Mouse (Mus musculus) layer of hippocampus, adult 9-11 months (tissue): ENCODE measurements around the gene Phc1.
"Not testable (repeated sequence)": the region's sequence is repeated elsewhere in the genome, so short reads cannot be mapped to it uniquely, and the experiment has no call there.

Experiments
- DNase-seq: peaks from one replicate; pipeline ENCODE4 v3.0.0; 2022

Phc1 gene

DNA sequence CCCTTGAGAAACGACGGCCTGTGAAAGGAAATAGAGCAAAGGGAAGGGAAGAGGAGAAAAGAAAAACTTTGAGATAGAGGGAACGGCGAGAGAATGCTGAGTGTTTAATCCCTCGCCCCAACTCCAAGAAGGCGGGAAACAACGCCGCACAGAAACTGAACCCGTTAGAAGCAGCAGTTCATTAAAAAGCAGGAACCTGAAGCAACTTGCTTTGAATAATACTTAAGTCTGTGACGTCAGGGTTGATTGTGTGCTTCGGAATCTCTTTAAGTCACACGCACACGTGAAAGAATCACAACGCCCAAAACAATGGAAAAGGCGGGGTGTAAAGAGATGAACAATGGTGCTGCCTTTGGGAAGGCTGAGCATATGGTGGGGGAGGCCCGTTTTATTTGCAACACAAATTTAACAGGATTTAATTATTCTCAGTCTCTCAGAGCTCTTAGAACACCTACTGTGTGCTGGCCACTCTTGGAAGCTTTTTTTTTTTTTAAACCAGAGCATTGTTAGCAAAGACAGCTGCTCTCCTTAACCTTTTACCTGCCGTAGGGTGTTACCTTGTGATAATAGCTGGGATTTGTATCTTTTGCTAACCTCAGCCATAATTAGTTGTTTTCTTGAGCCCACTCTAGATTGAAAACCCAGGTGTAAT is at the start of gene Phc1:
Gene Phc1 (minus strand): TSS at position 213 of the 652 bp plus-strand sequence.
- DNase-seq, result no peak

DNA sequence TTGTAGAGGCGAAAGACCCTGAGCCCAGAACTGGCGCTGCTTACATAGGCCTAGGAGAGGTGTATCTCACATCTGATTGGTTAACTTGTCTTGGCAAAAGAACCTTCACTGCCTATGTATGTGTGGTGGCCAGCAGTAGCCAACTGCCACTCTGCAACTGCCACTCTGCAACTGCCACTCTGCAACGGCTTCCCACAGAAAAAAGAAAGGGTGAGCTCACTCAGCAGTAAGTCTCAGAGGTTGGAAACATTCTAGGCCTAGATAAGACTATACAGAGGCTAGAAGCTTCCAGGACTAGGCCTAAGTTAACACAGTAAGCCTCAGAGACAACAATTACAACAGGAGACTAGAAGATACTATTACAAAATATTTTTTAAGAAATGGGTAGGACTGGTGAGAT is 49.6 kb upstream of the Phc1 start:
- DNase-seq, result not testable (repeated sequence)

DNA sequence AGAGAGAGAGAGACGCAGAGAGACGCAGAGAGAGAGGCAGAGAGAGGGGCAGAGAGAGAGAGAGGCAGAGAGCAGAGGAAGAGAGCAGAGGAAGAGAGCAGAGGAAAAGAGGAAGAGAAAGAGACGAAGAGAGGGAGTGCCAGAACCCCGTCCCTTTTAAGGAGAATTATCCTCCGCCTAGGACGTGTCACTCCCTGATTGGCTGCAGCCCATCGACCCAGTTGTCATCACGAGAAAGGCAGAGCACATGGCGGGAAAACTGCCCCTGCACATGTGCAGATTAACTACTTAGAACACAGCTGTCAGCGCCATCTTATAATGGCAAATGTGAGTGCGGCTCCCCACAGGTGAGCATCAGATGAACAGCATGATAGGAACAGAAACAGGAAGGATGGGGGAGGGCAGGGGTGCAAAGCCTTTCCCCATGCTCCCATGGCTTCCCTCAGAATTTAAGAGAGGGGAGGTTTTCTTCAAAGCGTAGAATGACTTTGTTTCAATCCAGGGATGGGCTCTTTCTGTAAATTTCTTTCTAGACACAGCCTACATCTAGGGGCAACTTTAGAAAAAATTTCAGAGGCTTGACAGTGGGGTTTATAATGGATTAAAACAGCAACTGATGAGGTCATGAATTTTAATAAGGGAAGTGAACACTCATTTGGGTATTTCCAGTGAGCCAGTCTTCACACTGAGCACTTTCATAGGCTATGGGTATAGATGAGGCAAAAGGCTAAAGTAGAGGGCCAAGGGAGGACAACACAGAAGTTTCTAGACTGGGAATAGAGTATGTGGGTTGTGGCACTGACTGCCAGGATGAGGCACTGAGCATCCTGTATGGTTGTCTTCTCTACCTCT is 47.0 kb upstream of the Phc1 start:
- not testable (repeated sequence) for DNase-seq

DNA sequence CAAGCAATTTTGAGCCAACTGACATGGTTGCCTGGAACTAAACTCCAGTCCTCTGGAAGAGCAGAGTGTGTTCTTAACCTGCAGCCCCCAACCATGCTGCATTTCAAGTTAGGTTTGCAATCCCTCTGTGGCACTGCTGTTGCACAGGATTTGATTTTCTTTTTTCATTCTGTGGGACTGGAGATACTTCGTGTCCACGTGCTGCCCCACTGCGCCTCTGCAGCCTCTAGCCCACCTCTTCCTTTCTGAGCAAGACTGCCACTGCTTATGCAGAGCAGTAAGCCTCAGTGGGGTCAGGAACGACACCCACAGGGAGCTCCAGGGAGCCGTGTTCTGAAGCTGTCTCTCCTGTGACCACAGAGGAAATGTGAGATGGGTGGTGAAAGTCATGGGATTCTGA is 45.4 kb upstream of the Phc1 start:
- no peak for DNase-seq

DNA sequence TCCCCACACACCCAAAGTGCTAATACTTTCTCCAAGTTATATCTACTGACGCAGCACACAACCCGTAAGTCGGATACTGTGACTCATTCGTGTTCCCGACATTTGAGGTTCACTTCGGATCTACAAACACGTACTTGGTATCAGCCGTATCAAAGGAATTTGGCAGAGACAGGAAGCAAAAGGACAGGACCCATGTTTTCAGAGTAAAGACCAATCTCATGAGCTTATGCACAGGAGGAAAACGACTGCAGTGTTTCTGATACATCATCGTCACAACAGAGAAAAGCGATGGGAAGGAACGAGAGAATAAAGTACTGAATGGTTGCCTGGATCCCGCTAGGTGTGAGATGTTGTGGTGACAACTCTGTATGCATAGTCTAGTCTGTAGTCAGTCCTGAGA is 44.5 kb upstream of the Phc1 start:
- no peak for DNase-seq

DNA sequence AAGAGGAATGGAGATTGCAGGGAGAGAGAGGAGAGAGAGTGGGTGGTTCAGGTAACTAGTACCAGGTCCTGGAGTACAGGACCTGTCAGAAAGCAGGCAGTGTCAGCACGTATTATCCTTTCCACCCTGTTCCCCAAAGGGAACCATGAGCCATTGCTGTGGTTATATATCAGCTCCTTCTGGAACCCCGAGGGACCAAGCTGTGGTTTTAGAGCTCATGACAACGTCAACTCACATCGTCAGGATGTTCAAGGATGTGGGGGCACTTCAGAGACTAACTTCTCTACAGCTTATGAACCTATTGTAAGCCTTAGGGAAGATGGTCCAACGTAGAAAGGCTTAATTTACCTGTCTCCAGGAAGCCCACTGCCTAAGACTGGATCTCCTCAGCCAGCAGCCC is 42.9 kb upstream of the Phc1 start:
- DNase-seq, result no peak

DNA sequence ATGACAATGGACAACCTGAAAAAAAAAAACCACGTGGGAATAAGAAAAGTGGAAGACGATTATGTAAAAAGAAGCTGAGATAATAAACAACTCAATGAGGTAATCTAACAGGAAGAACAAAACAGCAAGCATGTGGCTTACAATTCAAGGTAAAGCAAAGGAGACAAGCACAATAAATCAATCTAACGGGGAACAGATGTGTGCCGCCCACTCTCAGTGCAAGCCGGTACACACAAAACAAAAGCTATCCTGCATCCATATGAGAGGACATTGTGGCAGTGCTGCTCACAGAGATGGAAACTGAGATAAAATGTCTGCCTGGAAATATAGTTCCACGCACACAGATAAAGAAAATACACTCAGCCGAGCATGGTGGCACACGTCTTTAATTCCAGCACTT is 41.7 kb upstream of the Phc1 start:
- DNase-seq, result no peak

DNA sequence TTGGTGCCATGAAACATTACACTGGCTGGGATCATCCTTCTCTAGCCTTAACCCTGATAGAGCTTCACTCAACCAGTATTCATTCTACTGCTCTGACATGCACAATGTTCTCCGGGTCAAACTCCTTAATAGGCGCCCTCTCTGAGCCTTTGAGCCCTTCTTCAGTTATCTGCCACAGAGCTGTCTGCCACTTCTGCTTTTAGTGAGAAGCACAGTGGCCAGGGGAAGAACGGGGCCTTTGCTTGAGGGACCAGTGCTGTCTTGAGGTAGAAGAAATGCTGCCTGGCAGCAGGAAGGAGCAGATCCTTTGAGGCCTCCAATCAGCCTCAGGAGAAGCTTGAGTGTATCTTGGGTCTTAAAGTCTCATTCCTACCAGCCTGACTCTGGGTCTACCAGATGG is 27.9 kb upstream of the Phc1 start:
- no peak for DNase-seq

DNA sequence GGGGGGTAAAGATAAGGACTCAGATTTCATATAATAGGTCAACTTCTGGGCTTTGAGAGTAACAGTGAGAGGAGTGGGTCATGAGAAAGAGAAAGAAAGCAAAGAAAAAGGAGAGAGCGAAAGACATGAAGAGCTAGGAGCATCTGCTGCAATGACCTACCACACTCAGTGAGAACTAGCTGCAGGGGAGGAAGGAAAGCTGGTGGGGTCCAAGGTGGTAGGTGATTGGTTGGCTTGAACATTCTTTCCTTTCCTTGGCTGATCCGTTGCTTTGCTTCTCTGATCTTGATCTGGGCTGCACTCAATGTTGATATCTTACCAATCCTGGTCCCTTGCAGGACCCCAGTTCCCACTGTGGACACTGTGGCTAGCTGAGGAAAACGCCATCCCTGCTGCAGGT is 26.6 kb upstream of the Phc1 start:
- no peak for DNase-seq

DNA sequence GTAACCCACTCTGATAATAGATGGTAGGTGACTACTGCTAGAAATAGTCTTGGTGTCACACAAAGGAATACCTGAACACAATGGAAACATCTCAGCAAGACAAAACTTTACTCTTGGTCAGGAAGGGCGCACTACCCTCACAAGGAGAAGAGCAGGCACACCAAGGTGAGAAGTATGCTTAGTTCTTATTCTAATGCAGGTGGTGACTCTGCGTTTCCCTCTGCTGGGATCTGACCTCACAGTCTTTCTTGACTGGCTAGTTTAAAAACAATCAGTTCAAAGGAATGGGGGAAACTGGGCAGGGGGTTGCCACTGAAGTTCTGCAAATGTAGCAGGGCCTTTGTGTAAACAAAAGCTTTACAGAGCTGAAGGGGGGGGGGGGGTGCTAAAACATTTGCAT is 25.9 kb upstream of the Phc1 start:
- no peak for DNase-seq

DNA sequence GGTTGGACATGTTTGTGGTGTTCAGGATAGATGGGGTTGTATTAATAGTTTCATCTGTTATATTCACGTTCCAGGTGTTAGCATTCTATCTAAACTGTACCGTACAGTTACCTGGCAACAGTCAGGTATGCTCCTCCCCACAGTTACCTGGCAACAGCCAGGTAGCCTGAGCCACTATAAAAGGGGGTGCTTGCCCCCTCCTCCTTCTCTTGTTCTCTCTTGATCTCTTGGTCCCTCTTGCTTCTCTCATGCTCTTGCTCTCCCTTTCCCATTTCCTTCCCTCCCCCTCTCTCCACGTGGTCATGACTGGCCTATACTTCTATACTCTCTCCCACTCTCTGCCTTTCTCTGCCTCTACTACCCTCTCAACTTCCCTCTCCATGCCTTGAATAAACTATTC is 25.3 kb upstream of the Phc1 start:
- no peak for DNase-seq

DNA sequence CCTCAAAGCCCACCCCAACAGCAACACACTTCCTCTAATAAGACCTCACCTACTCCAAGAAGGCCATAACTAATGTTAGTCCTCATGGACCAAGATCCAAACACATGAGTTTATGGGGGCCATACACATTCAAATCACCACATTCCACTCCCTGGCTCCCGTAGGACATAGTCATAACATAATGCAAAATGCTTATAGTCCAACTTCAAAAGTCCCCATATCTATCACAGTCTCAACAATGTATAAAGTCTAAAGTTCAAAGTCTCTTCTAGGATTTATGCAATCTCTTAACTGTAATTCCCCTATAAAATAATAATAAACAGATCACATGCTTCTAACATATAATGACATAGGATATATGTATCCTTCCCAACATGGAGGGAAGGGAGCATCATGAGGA is 16.7 kb upstream of the Phc1 start:
- DNase-seq, result no peak

DNA sequence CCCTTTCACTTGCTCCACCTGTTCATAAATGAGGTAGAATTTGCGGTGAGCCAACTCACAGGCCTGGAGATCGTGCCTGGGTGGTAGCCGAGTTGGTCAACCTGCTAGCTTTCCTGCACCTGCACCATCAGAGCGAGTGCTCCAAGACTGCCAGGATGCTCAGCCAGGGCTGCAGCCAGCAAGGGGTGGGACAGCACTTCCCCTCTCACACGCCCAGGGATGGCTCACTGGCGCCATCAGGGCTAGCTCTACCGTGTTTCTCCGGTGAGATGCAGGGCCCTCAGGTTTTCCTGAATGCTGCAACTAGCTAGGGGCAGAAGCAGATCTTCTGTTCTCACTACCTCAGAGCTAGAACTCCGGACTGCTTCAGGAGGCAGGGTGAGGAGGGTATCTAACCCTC is 15.5 kb upstream of the Phc1 start:
- DNase-seq, result no peak

DNA sequence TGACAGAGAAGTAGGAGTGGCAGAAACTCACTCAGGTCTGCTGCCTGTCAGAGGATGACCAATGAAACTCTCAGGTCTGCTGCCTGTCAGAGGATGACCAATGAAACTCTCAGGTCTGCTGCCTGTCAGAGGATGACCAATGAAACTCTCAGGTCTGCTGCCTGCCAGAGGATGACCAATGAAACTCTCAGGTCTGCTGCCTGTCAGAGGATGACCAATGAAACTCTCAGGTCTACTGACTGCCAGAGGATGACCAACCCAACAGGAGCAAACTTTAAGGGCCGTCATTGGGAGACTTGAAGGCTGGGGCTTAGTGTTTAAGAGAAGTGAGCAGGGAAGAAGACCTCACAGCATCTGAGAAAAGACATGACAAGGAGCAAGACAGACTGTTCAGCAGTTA is 7.0 kb upstream of the Phc1 start:
- DNase-seq, result not testable (repeated sequence)

DNA sequence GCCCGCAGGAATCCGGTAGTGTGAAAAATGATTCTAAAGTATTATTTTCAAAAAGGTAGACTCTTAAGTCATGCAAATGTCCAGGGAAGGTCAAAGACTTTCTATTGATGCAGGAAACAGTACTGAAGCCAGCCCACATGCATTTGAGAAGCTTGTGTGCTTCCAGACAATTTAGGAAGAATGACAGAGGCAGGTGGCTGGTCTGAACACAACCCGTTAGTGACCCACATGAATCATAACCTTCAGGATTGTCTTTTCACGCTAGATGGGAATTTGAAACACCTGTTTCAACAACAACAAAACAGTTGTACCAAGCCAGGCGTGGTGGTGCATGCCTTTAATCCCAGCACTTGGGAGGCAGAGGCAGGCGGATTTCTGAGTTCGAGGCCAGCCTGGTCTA is 6.0 kb upstream of the Phc1 start:
- no peak for DNase-seq

DNA sequence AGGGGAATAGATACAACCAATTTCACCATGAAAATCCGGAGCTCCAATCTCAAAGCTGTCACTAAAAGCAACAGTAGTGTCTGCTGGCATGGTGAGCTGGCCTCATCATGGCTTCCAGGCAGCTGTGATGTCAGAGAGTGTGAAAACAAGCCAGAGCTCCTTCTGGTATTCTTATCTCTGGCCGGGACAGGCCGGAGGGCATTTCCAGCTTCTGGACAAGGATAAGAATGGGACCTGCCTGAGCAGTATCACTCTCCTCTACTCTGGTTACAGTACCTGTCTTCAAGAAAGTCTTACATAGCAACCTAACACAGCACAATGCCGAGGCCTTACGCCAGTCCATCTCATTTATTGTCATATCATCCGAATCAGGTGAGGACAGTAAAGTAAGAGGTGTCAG is 5.4 kb upstream of the Phc1 start:
- no peak for DNase-seq

DNA sequence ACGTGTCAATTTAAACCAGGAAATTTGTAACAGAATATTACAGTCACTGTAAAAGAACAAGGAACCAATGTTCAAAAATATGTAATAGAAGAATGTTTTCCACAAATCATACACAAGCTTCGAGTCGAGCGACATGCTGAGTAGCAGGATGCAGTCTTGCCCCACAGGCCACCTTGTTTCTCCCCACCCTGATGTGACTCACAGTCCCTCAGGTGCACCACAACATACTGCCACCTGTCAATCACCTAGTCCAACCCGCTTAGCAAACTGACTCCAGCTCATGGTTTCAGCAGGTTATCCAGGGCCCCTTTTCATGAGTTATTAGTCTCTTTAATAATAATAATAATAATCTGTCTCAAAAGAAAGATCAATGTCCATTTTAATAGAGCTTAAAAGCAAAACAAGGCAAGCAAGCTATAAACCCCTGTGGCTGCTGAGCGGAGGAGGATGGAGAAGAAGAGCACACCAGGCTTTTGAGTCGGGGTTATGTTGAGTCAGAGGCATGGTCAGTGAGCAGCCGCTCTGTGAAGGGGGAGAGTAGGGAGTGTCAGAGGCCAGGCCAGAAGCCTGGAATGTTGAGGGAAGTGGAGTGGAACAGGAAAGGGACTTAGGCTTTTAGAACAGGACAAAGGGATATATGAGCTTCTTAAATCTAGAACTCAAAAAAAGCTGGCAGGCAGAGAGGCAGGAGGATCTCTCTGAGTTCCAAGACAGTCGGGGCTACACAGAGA is 4.2 kb upstream of the Phc1 start:
- no peak for DNase-seq

DNA sequence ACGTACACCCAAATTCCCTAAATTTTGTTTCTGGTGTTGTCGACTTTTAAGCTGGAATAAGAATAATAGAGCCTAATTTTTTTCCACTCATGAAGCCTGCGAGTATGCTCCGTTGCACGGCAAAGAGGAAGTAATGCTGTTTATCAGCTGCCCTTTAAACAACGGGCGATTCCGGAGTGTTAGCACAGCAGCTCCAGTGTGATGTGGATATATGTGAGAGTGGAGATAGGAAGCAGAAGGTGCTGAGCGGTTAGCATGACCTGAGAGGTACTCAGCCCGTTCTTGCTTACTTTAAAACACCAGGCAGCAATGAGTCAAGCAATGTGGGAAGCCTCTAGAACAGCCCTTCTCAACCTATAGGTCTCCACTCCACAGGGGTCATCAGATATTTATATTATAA is 3.4 kb upstream of the Phc1 start:
- no peak for DNase-seq

DNA sequence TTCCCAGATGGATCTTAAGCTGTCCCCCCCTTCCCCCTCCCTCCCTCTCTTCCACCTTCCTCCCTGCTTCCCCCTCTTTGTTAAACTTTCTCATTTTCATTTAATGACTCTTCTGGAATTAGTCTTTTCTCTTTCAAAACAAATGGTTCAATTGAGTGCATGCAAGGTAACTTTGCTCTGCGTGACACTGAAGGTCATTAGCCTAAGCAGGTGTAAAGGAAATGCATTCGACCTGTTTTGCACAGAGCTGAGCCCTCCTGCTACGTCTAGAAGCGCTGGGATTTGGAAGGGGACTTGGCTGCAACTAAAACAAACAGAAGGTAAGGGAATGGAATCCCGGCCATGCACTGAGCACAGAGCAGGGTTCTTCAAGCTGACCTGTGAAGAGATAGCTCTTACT is 1.8 kb upstream of the Phc1 start:
- no peak for DNase-seq

DNA sequence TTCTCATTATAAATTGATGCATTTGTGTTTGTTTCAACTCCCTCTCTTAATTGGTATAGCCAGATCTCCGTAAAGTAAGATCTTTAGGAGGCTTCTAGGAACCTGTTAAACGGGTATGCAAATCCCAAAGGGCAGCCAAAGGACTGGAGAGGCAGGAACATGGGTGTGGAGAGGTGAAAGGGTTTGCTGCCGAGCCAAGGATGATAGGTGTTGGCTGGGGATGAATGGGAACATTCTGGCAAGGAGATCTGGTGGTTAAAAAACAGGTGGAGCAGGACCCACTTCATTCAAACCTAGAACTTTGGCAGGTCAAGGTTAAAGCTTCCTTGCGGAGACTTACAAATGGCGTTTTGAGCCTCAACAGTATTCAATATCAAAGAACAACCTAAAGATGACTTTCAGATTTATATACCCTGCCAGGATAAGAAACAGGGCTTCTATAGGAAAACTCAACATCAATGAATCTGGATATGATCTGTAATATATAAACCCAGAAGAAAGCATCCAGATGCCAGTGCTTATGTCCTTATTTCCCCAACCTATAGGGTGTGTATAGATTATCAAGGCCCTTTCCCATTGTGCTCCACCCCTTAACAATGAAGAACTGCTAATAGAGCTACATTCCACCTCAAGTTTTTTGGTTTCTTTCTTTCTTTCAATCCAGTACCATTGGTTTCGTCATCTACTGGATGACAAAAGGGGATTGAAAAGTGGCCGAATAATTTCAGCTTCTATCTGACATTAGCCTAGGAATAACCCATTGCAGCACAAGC is 863 bp upstream of the Phc1 start:
- no peak for DNase-seq

DNA sequence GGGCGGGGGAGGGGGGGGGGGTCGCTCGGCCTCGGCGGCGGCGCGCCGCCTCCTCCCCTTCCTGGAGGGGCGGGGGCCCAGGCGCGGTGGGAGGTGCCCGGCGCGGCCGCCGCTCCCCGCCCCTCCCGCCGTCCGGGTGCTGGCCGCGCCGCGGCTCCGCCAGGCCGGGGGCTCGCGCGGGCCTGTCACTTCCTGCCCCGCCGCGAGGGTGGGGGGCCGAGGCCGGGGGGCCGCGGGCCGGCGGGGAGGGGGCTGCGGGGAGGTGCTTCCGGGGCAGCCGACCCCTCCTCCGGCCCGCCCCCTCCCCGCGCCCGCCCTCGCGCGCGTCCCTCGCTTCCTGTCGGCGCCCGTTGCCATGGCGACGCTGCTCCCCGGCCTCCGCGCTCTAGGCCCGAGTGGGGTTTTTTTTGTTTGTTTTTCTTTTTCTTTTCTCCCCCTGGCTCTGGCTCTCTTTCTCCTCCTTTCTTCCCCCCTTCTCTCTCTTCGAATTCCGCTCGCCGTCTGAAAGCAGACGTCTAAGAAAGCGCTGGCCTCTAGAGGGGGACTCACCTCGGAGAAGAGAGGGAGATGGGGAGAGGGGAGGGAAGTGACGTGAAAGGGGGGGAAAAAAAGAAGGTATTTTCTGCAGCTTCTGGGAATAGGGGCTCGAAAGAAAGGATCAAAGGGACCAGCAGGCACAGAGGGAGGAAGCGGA is 566 bp downstream of the Phc1 start:
- DNase-seq, result peak; percentile 86

DNA sequence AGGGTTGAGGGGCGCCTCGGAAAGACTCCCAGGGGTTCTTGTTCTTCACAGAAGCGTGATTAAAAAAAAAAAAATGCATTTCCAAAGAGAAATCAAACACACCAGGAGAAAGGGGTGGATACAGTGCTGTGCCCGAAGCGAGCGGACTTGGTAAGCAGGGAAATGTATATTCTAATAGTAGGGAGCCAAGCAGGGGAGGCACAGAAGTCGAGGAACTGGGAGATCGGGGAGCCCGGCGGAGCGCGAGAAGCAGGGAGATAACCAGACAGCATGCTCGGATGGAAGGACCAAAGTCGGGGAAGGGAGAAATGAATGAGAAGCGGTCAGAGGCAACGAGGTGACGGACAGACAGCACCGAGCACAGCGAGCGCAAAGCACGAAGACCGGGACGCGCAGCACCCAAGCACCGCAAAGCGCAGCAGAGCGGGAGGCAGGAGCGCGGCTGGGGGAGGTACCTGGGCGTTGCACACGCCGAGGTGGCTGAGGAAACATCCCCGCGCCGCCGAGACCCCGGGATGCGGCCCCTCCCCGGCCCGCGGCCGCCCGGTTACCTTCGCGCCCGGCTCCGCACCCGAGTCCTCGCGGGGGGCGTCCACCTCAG is 1.2 kb downstream of the Phc1 start:
- peak; percentile 61 for DNase-seq
